Mouse (Mus musculus) limb, embryonic 14.5 days (tissue): ENCODE measurements around the gene Zfp553. TPM values are rescaled to one million over a fixed set of nuclear protein-coding genes. Genes with fewer than 3 reads are reported as not detected.

Source experiments
- ATAC-seq: fragments of 200-750 bp; cut with Nextera tagmentation; 2 replicates; pipeline ENCODE4 v1.8.0; 2017; ENCODE audit warnings: low read depth, moderate number of reproducible peaks, moderate TSS enrichment; ENCODE audit not compliant: low FRiP score
- DNase-seq: peaks from one replicate; pipeline ENCODE4 v3.0.0-alpha.2; 2015; ENCODE audit warnings: low spot score
- H3K27ac ChIP-seq: fragments of 300-500 bp; sonication (generic); replicated peaks from 2 replicates; pipeline ENCODE4 v1.5.1; 2014; ENCODE audit warnings: low read depth, mild to moderate bottlenecking, low read length, moderate library complexity, mixed read lengths
- H3K27me3 ChIP-seq: fragments of 300-500 bp; sonication (generic); 2 replicates; pipeline ENCODE4 v1.6.1; 2014; ENCODE audit warnings: low read length, mixed read lengths; ENCODE audit not compliant: control insufficient read depth, insufficient read depth
- H3K36me3 ChIP-seq: fragments of 300-500 bp; sonication (generic); 2 replicates; pipeline ENCODE4 v1.6.1; 2014; ENCODE audit warnings: mild to moderate bottlenecking, low read length, moderate library complexity, mixed read lengths; ENCODE audit not compliant: control insufficient read depth, insufficient read depth
- H3K4me1 ChIP-seq: fragments of 300-500 bp; sonication (generic); 2 replicates; pipeline ENCODE4 v1.6.1; 2014; ENCODE audit warnings: antibody characterized with exemption, low read length, mixed read lengths; ENCODE audit not compliant: control insufficient read depth, insufficient read depth
- H3K4me2 ChIP-seq: fragments of 300-500 bp; sonication (generic); replicated peaks from 2 replicates; pipeline ENCODE4 v1.6.1; 2014; ENCODE audit warnings: low read depth, mild to moderate bottlenecking, low read length, moderate library complexity; ENCODE audit not compliant: severe bottlenecking
- H3K4me3 ChIP-seq: fragments of 300-500 bp; sonication (generic); replicated peaks from 2 replicates; pipeline ENCODE4 v1.5.1; 2014; ENCODE audit warnings: low read length
- H3K9ac ChIP-seq: fragments of 300-500 bp; sonication (generic); 2 replicates; pipeline ENCODE4 v1.6.1; 2014; ENCODE audit warnings: mild to moderate bottlenecking, low read depth, low read length, moderate library complexity; ENCODE audit not compliant: severe bottlenecking
- H3K9me3 ChIP-seq: fragments of 300-500 bp; sonication (generic); 2 replicates; pipeline ENCODE4 v1.6.1; 2016; ENCODE audit warnings: low read length; ENCODE audit not compliant: control insufficient read depth
- POLR2A ChIP-seq: fragments of 200-500 bp; IDR thresholded peaks from 2 replicates; pipeline ENCODE4 v1.8.0; 2012; ENCODE audit warnings: inconsistent platforms, mild to moderate bottlenecking, moderate library complexity, borderline replicate concordance; ENCODE audit not compliant: insufficient read depth, insufficient read length; ENCODE audit errors: extremely low read depth
- WGBS: fragments of 180-500 bp; shearing (Covaris S2); extraction: QIAGEN DNeasy Blood & Tissue Kit; methylation state at CpG from one replicate; pipeline ENCODE4 v1.1.7; 2014; 5-methylcytosine and 5-hydroxymethylcytosine counted together
- polyA plus RNA-seq, 2 experiments: library from polyadenylated mRNA; depleted of rRNA in 1 of 2; stranded (reverse) in 1 of 2; unstranded in 1 of 2; fragments of >200 nt; fragmentation: Nextera tagmentation in 1 of 2; extraction: Ambion mirVana in 1 of 2; gene quantifications; 2 replicates each; pipeline versions ENCODE4 v1.2.1 to v1.2.3; 2012 to 2014

Gene Zfp553
- polyA plus RNA-seq, 2 experiments, result 19.4 to 22.5 TPM

DNA sequence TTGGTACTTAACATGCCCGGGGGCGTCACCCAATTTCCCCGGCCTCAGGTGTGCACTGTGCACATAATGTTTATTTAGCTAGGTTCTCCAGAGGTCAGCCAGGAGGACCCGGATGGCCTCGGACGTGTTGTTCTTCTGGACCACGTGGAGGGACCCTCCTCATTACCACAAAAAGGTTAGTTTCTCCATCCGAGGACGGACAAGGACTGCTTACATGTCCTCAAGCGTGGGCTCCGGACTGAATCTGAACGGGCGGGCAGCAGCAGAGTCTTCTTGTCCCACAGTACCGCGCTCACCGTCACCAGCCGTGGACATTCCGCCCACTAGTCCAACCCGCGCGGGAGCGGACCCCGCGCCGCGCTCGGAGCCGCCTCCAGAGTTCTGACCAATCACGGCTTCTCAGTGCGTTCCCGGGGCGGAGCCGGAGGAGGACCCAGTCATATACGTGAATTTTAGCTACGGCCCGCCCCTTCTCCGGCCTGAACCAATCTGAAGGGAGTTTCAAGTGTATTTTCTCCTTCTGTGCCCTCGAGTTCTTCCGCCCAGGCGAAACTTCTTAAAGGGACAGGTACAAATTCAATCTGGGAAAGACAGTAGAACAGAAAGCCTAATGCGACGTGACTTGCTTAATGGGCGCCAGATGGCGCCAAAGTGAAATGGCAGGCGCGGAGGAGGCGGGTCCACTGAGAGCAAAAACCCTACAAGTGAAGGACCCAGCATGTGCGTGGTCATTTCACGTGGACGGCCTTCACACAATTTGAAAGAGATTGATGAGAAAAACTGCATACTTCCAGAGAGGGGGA is 27.6 kb downstream of the Zfp553 start, which contains the start of gene Dctpp1:
Gene Dctpp1 (minus strand): TSS at position 401 of the 803 bp plus-strand sequence.
- Histone ChIP-seq H3K9me3 (no peaks in the 10 kb centered on the region), H3K9ac (peak within 1 kb of the TSS; percentile 69), H3K27ac (no peak within 1 kb of the TSS), H3K4me3 (peak within 1 kb of the TSS; percentile 65), H3K4me1 (0 out of 2 replicates have a peak, but pooled peaks cover 2% of the 10 kb centered on the region), H3K27me3 (no peaks in the 10 kb centered on the region), H3K4me2 (peak within 1 kb of the TSS; percentile 83), H3K36me3 (peaks cover 11% of the 10 kb centered on the region)
- ATAC-seq, result peak; percentile 99
- peak; percentile 98 for DNase-seq
- peak; percentile 81; the same call in 1 of the 2 replicates for TF ChIP-seq POLR2A
- under 1% methylated on average over 50 of the region's 50 CpGs for WGBS

DNA sequence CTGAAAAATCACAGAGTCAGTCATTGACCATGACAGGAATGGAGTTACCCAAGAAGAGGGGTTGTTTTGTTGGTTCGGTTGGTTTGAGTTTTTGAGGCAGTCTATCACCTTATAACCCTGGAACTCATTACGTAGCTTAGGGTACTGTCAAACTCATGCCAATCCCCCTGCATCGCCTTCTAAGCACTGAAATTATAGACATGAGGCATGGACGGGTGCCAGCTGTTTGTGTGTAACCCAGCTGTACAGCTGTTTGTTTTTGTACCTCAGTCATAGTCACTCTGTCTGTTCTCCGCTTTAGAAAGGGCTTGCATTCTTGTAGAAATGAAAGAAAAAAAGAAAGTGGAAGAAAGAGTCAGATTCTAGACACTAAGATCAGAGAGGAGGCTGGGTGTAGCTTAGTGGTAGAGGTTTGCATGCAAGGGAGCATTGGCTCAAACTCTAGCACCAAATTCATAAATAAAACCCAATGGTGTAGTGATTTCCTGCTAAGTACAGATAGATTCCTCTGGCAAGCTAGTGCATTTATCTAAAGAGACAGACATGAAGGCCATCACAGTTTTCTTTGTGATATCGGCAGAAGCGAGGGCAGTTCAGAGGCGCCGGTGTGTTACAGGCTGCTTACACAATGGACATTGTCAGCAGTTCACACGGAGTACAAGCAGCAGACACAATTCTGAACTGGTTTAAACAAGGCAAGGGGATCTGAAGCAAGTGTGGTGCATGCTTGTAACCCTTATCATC is 29.5 kb downstream of the Zfp553 start:
- TF ChIP-seq POLR2A, result no peak
- Histone ChIP-seq H3K4me2 (no peak overlapping the region), H3K4me1 (0 out of 2 replicates have a peak, but pooled peaks cover 2% of the 10 kb centered on the region), H3K36me3 (no peaks in the 10 kb centered on the region), H3K9me3 (no peaks in the 10 kb centered on the region), H3K4me3 (no peak overlapping the region), H3K9ac (no peak overlapping the region), H3K27me3 (no peaks in the 10 kb centered on the region), H3K27ac (no peak overlapping the region)
- ATAC-seq (no peak), DNase-seq (no peak)
- WGBS, result 82% methylated on average over 10 of the region's 10 CpGs

DNA sequence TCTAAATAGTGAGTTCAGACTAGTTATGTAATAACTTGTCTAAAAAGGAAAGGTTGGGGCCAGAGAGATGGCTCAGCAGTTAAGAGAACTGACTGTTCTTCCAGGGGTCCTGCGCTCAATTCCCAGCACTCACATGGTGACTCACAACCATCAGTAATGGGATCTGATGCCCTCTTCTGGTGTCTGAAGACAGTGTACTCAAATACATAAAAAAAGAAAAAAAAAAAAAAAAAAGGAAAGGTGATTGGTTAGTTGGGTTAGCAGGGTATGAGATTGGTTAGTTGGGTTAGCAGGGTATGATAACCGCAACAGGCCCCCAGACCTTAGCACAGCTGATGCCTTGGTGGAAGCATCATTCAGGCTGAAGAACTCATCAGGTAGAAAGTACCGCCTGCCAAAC is 30.7 kb downstream of the Zfp553 start:
- no peak for DNase-seq
- no peak overlapping the region for H3K4me3 ChIP-seq
- TF ChIP-seq POLR2A, result no peak
- H3K9me3 ChIP-seq, result no peaks in the 10 kb centered on the region
- 0 out of 2 replicates have a peak, but pooled peaks cover 2% of the 10 kb centered on the region for H3K4me1 ChIP-seq
- no peaks in the 10 kb centered on the region for H3K27me3 ChIP-seq
- H3K27ac ChIP-seq, result no peak overlapping the region
- no peak overlapping the region for H3K9ac ChIP-seq
- no peaks in the 10 kb centered on the region for H3K36me3 ChIP-seq
- no peak overlapping the region for H3K4me2 ChIP-seq
- WGBS, result 97% methylated on average over 3 of the region's 3 CpGs
- ATAC-seq, result no peak

DNA sequence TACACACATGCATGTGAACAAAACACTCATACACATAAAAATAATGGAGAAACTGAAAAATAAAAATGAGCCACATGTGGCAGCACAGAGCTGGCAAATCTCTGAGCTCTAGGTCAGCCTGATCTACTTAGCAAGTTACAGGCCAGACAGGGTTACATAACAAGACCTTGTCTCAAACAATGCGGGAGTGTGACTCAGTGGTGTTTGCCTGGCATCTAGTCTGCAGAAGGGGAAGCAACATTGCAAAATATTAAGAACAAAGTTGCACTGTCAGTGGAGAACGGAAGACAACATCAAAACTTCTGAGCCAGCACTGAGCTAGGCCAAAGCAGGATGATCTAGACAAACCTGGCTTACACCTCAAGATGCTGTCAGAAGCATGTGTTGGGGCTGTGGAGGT is 37.4 kb downstream of the Zfp553 start:
- DNase-seq (no peak), ATAC-seq (no peak)
- H3K9me3 ChIP-seq, result no peaks in the 10 kb centered on the region
- H3K27ac ChIP-seq, result no peak overlapping the region
- TF ChIP-seq POLR2A, result no peak
- H3K9ac ChIP-seq, result no peak overlapping the region
- H3K4me2 ChIP-seq, result no peak overlapping the region
- H3K4me1 ChIP-seq, result 0 out of 2 replicates have a peak, but pooled peaks cover 3% of the 10 kb centered on the region
- WGBS, result 93% methylated on average over 2 of the region's 2 CpGs
- no peak overlapping the region for H3K4me3 ChIP-seq
- H3K36me3 ChIP-seq, result peaks cover 19% of the 10 kb centered on the region
- no peaks in the 10 kb centered on the region for H3K27me3 ChIP-seq

DNA sequence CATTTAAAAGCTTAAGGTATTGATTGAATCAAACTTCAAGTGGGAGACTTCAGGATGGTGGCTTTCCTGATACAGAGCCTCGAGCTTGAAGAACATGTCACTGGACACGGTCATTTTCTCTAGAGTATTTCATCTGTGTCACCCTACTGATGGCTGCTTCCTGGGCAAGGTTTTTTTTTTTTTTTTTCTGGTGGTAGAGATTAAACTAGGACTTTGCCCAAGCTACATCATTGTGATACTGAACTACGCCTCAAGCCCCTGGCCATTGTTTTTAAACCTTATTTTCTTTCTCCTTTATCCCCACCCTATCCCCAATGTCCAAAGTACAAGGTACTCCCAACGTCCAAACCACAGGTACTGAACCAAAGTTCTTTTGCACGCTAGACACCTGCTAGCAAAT is 37.8 kb downstream of the Zfp553 start:
- H3K9ac ChIP-seq, result no peak overlapping the region
- ATAC-seq, result no peak
- no peak overlapping the region for H3K4me3 ChIP-seq
- H3K9me3 ChIP-seq, result no peaks in the 10 kb centered on the region
- 88% methylated on average over 5 of the region's 5 CpGs for WGBS
- TF ChIP-seq POLR2A, result no peak
- no peak overlapping the region for H3K4me2 ChIP-seq
- H3K36me3 ChIP-seq, result peaks cover 19% of the 10 kb centered on the region
- H3K27me3 ChIP-seq, result no peaks in the 10 kb centered on the region
- no peak overlapping the region for H3K27ac ChIP-seq
- H3K4me1 ChIP-seq, result 0 out of 2 replicates have a peak, but pooled peaks cover 3% of the 10 kb centered on the region
- DNase-seq, result no peak
